Mouse (Mus musculus) lung, postnatal 0 days (tissue): ENCODE data around the gene Hoxc4.

Experiments used
- CTCF ChIP-seq: IDR thresholded peaks from 2 replicates; pipeline ENCODE4 v1.5.1; 2016; ENCODE audit warnings: antibody characterized with exemption, mild to moderate bottlenecking
- EP300 ChIP-seq: IDR thresholded peaks from 2 replicates; pipeline ENCODE4 v1.6.1; 2016; ENCODE audit warnings: antibody characterized with exemption, mild to moderate bottlenecking, control low read depth

- TF ChIP-seq CTCF (no peak), EP300 (no peak)
Measured at GRCm38 (mm10) chr15:103010112-103010846, 8.5 kb upstream of the Hoxc4 start.
